Mouse (Mus musculus) hindbrain, embryonic 14.5 days (tissue): ENCODE data around the gene Tomm40. TPM values are rescaled to one million over a fixed set of nuclear protein-coding genes. Genes with fewer than 3 reads are reported as not detected.

Experiments
- ATAC-seq: fragments of 200-750 bp; cut with Nextera tagmentation; 2 replicates; pipeline ENCODE4 v1.8.0; 2017; ENCODE audit warnings: moderate number of reproducible peaks, mild to moderate bottlenecking, moderate TSS enrichment, moderate library complexity; ENCODE audit not compliant: low FRiP score
- DNase-seq: peaks from one replicate; pipeline ENCODE4 v3.0.0-alpha.2; 2015; ENCODE audit warnings: low spot score
- H3K27ac ChIP-seq: fragments of 300-500 bp; sonication (generic); 2 replicates; pipeline ENCODE4 v1.5.1; 2014; ENCODE audit warnings: mild to moderate bottlenecking, moderate library complexity
- H3K27me3 ChIP-seq: fragments of 300-500 bp; sonication (generic); 2 replicates; pipeline ENCODE4 v1.6.1; 2014; ENCODE audit warnings: mild to moderate bottlenecking, low read length, mixed read lengths; ENCODE audit not compliant: control insufficient read depth, insufficient read depth
- H3K36me3 ChIP-seq: fragments of 300-500 bp; sonication (generic); replicated peaks from 2 replicates; pipeline ENCODE4 v1.6.1; 2014; ENCODE audit not compliant: control insufficient read depth, insufficient read depth
- H3K4me1 ChIP-seq: fragments of 300-500 bp; sonication (generic); replicated peaks from 2 replicates; pipeline ENCODE4 v1.6.1; 2014; ENCODE audit warnings: antibody characterized with exemption, low read length, mixed read lengths; ENCODE audit not compliant: control insufficient read depth, insufficient read depth
- H3K4me2 ChIP-seq: fragments of 300-500 bp; sonication (generic); replicated peaks from 2 replicates; pipeline ENCODE4 v1.6.1; 2014; ENCODE audit warnings: mild to moderate bottlenecking, moderate library complexity
- H3K4me3 ChIP-seq: fragments of 300-500 bp; sonication (generic); replicated peaks from 2 replicates; pipeline ENCODE4 v1.5.1; 2014; ENCODE audit warnings: mild to moderate bottlenecking, low read length
- H3K9ac ChIP-seq: fragments of 300-500 bp; sonication (generic); 2 replicates; pipeline ENCODE4 v1.6.1; 2014
- H3K9me3 ChIP-seq: fragments of 300-500 bp; sonication (generic); 2 replicates; pipeline ENCODE4 v1.6.1; 2016; ENCODE audit warnings: low read length; ENCODE audit not compliant: control insufficient read depth
- WGBS: fragments of 180-500 bp; shearing (Covaris S2); extraction: QIAGEN DNeasy Blood & Tissue Kit; methylation state at CpG from one replicate; pipeline ENCODE4 v1.1.7; 2014; 5-methylcytosine and 5-hydroxymethylcytosine counted together
- polyA plus RNA-seq: library from polyadenylated mRNA; unstranded; fragments of >200 nt; fragmentation: Nextera tagmentation; extraction: Ambion mirVana; gene quantifications from 2 replicates; pipeline ENCODE4 v1.2.1, GENCODE M21; 2014

Tomm40 gene
- polyA plus RNA-seq, 1 experiment from 2014 or later = 119 TPM

- ATAC-seq (no peak), DNase-seq (no peak)
- WGBS = 5% methylated on average over 18 of the region's 18 CpGs
- H3K36me3 ChIP-seq = peaks cover 18% of the 10 kb centered on the region
- peaks cover 21% of the 10 kb centered on the region for H3K4me1 ChIP-seq
- peaks cover 8% of the 10 kb centered on the region; the same call in 1 of the 2 replicates for H3K9me3 ChIP-seq
- peak overlapping the region; percentile 55 for H3K4me2 ChIP-seq
- H3K27me3 ChIP-seq = no peaks in the 10 kb centered on the region
- H3K27ac ChIP-seq = peak overlapping the region; percentile 92
- H3K4me3 ChIP-seq = peak overlapping the region; percentile 32
- H3K9ac ChIP-seq = peak overlapping the region; percentile 60
These were observed 931 bp upstream of the Tomm40 start for GRCm38 (mm10) chr7:19716055-19716682.

- under 1% methylated on average over 37 of the region's 39 CpGs for WGBS
- Histone ChIP-seq H3K9me3 (no peaks in the 10 kb centered on the region), H3K4me3 (peak overlapping the region; percentile 61), H3K4me1 (peaks cover 21% of the 10 kb centered on the region), H3K9ac (peak overlapping the region; percentile 81), H3K27ac (peak overlapping the region; percentile 63), H3K27me3 (no peaks in the 10 kb centered on the region), H3K36me3 (peaks cover 28% of the 10 kb centered on the region), H3K4me2 (peak overlapping the region; percentile 72)
- DNase-seq (no peak), ATAC-seq (no peak)
These were observed 402 bp downstream of the Tomm40 start for GRCm38 (mm10) chr7:19714836-19715235.

GRCm38 (mm10) chr7:19713598-19713997 is 1.6 kb downstream of the Tomm40 start:
- DNase-seq (no peak), ATAC-seq (no peak)
- Histone ChIP-seq H3K27me3 (no peaks in the 10 kb centered on the region), H3K9me3 (no peaks in the 10 kb centered on the region), H3K4me1 (peaks cover 21% of the 10 kb centered on the region), H3K9ac (no peak overlapping the region), H3K36me3 (peaks cover 40% of the 10 kb centered on the region), H3K4me2 (no peak overlapping the region; the same call in 1 of the 2 replicates), H3K27ac (no peak overlapping the region), H3K4me3 (no peak overlapping the region)
- 88% methylated on average over 9 of the region's 9 CpGs for WGBS

GRCm38 (mm10) chr7:19713196-19713595 is 2.0 kb downstream of the Tomm40 start:
- no peak overlapping the region for H3K27ac ChIP-seq
- ATAC-seq (no peak), DNase-seq (no peak)
- peaks cover 42% of the 10 kb centered on the region for H3K36me3 ChIP-seq
- no peaks in the 10 kb centered on the region for H3K27me3 ChIP-seq
- no peak overlapping the region for H3K4me2 ChIP-seq
- no peaks in the 10 kb centered on the region for H3K9me3 ChIP-seq
- H3K4me1 ChIP-seq = peaks cover 21% of the 10 kb centered on the region
- WGBS = 60% methylated on average over 4 of the region's 4 CpGs
- H3K9ac ChIP-seq = no peak overlapping the region
- no peak overlapping the region for H3K4me3 ChIP-seq

- Histone ChIP-seq H3K27me3 (no peaks in the 10 kb centered on the region), H3K4me3 (no peak overlapping the region), H3K4me2 (no peak overlapping the region), H3K9ac (no peak overlapping the region), H3K4me1 (peaks cover 21% of the 10 kb centered on the region), H3K27ac (no peak overlapping the region), H3K36me3 (peaks cover 50% of the 10 kb centered on the region), H3K9me3 (no peaks in the 10 kb centered on the region)
- 82% methylated on average over 4 of the region's 4 CpGs for WGBS
- DNase-seq = no peak
- no peak for ATAC-seq
These were observed 2.8 kb downstream of the Tomm40 start for GRCm38 (mm10) chr7:19712414-19712813.

- 95% methylated on average over 10 of the region's 10 CpGs for WGBS
- H3K4me3 ChIP-seq = no peak overlapping the region
- H3K36me3 ChIP-seq = peaks cover 52% of the 10 kb centered on the region
- no peaks in the 10 kb centered on the region for H3K9me3 ChIP-seq
- no peak overlapping the region for H3K9ac ChIP-seq
- no peaks in the 10 kb centered on the region for H3K27me3 ChIP-seq
- H3K4me2 ChIP-seq = no peak overlapping the region
- DNase-seq (no peak), ATAC-seq (no peak)
- no peak overlapping the region for H3K27ac ChIP-seq
- H3K4me1 ChIP-seq = peaks cover 14% of the 10 kb centered on the region
These were observed 4.6 kb downstream of the Tomm40 start for GRCm38 (mm10) chr7:19710650-19711049.

- no peaks in the 10 kb centered on the region for H3K9me3 ChIP-seq
- H3K9ac ChIP-seq = no peak overlapping the region
- no peaks in the 10 kb centered on the region for H3K27me3 ChIP-seq
- ATAC-seq = no peak
- no peak overlapping the region for H3K4me2 ChIP-seq
- no peaks in the 10 kb centered on the region for H3K4me1 ChIP-seq
- H3K36me3 ChIP-seq = peaks cover 58% of the 10 kb centered on the region
- H3K27ac ChIP-seq = no peak overlapping the region
- WGBS = 97% methylated on average over 7 of the region's 7 CpGs
- DNase-seq = no peak
- H3K4me3 ChIP-seq = no peak overlapping the region
These were observed 10.0 kb downstream of the Tomm40 start for GRCm38 (mm10) chr7:19705271-19705670.

- WGBS = 96% methylated on average over 4 of the region's 4 CpGs
- H3K4me2 ChIP-seq = no peak overlapping the region
- no peak overlapping the region for H3K9ac ChIP-seq
- no peak overlapping the region for H3K27ac ChIP-seq
- ATAC-seq = no peak
- no peak overlapping the region for H3K4me3 ChIP-seq
- no peak for DNase-seq
- peaks cover 54% of the 10 kb centered on the region for H3K36me3 ChIP-seq
- H3K4me1 ChIP-seq = peaks cover 2% of the 10 kb centered on the region; the same call in 1 of the 2 replicates
- no peaks in the 10 kb centered on the region for H3K9me3 ChIP-seq
- H3K27me3 ChIP-seq = no peaks in the 10 kb centered on the region
These were observed 10.8 kb downstream of the Tomm40 start for GRCm38 (mm10) chr7:19704475-19704874.

- H3K27me3 ChIP-seq = no peaks in the 10 kb centered on the region
- WGBS = 94% methylated on average over 16 of the region's 16 CpGs
- no peaks in the 10 kb centered on the region for H3K9me3 ChIP-seq
- H3K27ac ChIP-seq = no peak overlapping the region
- H3K4me1 ChIP-seq = peaks cover 16% of the 10 kb centered on the region
- H3K9ac ChIP-seq = no peak overlapping the region
- ATAC-seq (no peak), DNase-seq (no peak)
- H3K36me3 ChIP-seq = peaks cover 42% of the 10 kb centered on the region
- H3K4me3 ChIP-seq = no peak overlapping the region
- H3K4me2 ChIP-seq = no peak overlapping the region
These were observed 12.2 kb downstream of the Tomm40 start for GRCm38 (mm10) chr7:19702859-19703555.
